Mouse (Mus musculus): ENCODE results near the gene Cyp2j6.
"Not testable (repeated sequence)": the region's sequence is repeated elsewhere in the genome, so short reads cannot be mapped to it uniquely, and the experiment has no call there.

Cyp2j6 gene

GRCm38 (mm10) chr4:96553133-96553819 lies at the start of gene Cyp2j6:
Cyp2j6 (minus strand) TSS chr4:96553661.
- DNase-seq (ENCODE audit: low spot score), result peak; percentile 53

GRCm38 (mm10) chr4:96591791-96592150 lies 38.3 kb upstream of the Cyp2j6 start:
- no peak for DNase-seq (ENCODE audit: low spot score)

GRCm38 (mm10) chr4:96590911-96591790 lies 37.7 kb upstream of the Cyp2j6 start, which contains the start of gene Cyp2j9:
Cyp2j9 (minus strand) TSS chr4:96591578.
- peak; percentile 77 for DNase-seq (ENCODE audit: low spot score)

GRCm38 (mm10) chr4:96581425-96582088 lies 28.1 kb upstream of the Cyp2j6 start:
- DNase-seq (ENCODE audit: low spot score), result no peak

- DNase-seq (ENCODE audit: low spot score), result not testable (repeated sequence)
These were observed 26.9 kb upstream of the Cyp2j6 start for GRCm38 (mm10) chr4:96580351-96580750.

- no peak for DNase-seq (ENCODE audit: low spot score)
These were observed 16.0 kb upstream of the Cyp2j6 start for GRCm38 (mm10) chr4:96569442-96569841.

GRCm38 (mm10) chr4:96567988-96568387 lies 14.5 kb upstream of the Cyp2j6 start:
- DNase-seq (ENCODE audit: low spot score), result no peak

GRCm38 (mm10) chr4:96565808-96566207 lies 12.3 kb upstream of the Cyp2j6 start:
- no peak for DNase-seq (ENCODE audit: low spot score)

GRCm38 (mm10) chr4:96560464-96560863 lies 7.0 kb upstream of the Cyp2j6 start:
- DNase-seq (ENCODE audit: low spot score), result no peak

- no peak for DNase-seq (ENCODE audit: low spot score)
These were observed 6.3 kb upstream of the Cyp2j6 start for GRCm38 (mm10) chr4:96559781-96560180.

- DNase-seq (ENCODE audit: low spot score), result no peak
These were observed 1.8 kb downstream of the Cyp2j6 start for GRCm38 (mm10) chr4:96551619-96552018.

GRCm38 (mm10) chr4:96545976-96546375 lies 7.5 kb downstream of the Cyp2j6 start:
- no peak for DNase-seq (ENCODE audit: low spot score)

- DNase-seq (ENCODE audit: low spot score), result no peak
These were observed 27.7 kb downstream of the Cyp2j6 start for GRCm38 (mm10) chr4:96525772-96526171.

GRCm38 (mm10) chr4:96522256-96522655 lies 31.2 kb downstream of the Cyp2j6 start:
- no peak for DNase-seq (ENCODE audit: low spot score)

- DNase-seq (ENCODE audit: low spot score), result no peak
These were observed 43.4 kb downstream of the Cyp2j6 start for GRCm38 (mm10) chr4:96510083-96510482.

- DNase-seq (ENCODE audit: low spot score), result no peak
These were observed 46.2 kb downstream of the Cyp2j6 start, which contains the start of gene Cyp2j8 for GRCm38 (mm10) chr4:96507286-96507685. Cyp2j8 (minus strand) TSS chr4:96507386.
